Mouse (Mus musculus): Measurements from ENCODE around the gene Slc4a2.

DNA sequence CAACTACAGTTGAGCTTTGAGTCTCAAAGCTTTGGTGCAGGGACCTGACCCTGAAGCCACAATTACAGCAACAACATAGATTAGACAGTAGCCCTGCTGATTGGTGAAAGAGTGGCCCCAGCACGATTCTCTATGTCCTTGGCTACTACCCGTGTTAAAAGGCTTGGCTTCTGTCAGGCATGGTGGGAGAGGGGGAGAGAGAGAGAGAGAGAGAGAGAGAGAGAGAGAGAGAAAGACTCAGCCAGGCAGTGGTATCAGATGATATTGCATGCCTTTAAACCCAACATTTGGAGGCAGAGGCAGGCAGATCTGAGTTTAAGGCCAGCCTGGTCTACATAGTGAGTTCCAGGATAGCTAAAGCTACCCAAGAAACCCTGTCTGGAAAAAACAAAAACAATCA is 41.6 kb upstream of the Slc4a2 start:
- TF ChIP-seq CTCF (IDR thresholded peaks at IDR 0.05; ENCODE audit: insufficient read depth, low read length) (no peak), POLR2A (IDR thresholded peaks at IDR 0.05; ENCODE audit: borderline replicate concordance, extremely low read depth, low read depth, low read length) (no peak)

All from lung, adult 2 months (tissue).